Mouse (Mus musculus) intestine, embryonic 14.5 days (tissue): ENCODE data around the gene L1cam. TPM values are rescaled to one million over a fixed set of nuclear protein-coding genes. Genes with fewer than 3 reads are reported as not detected.

Experiments used
- ATAC-seq: fragments of 200-750 bp; cut with Nextera tagmentation; replicated peaks from 2 replicates; pipeline ENCODE4 v1.8.0; 2017; ENCODE audit warnings: low read depth, moderate number of reproducible peaks, moderate TSS enrichment, moderate library complexity; ENCODE audit not compliant: low FRiP score, low TSS enrichment
- DNase-seq: peaks from one replicate; pipeline ENCODE4 v3.0.0-alpha.2; 2018; ENCODE audit warnings: low spot score
- H3K27ac ChIP-seq: fragments of 300-500 bp; sonication (generic); 2 replicates; pipeline ENCODE4 v1.5.1; 2014; ENCODE audit warnings: low read depth, mild to moderate bottlenecking, control low read depth
- H3K27me3 ChIP-seq: fragments of 300-500 bp; sonication (generic); replicated peaks from 2 replicates; pipeline ENCODE4 v1.6.1; 2014; ENCODE audit warnings: low read length, control low read depth; ENCODE audit not compliant: control insufficient read depth, insufficient read depth
- H3K36me3 ChIP-seq: fragments of 300-500 bp; sonication (generic); 2 replicates; pipeline ENCODE4 v1.6.1; 2014; ENCODE audit warnings: low read length, control low read depth; ENCODE audit not compliant: control insufficient read depth, insufficient read depth
- H3K4me1 ChIP-seq: fragments of 300-500 bp; sonication (generic); replicated peaks from 2 replicates; pipeline ENCODE4 v1.6.1; 2014; ENCODE audit warnings: low read length, control low read depth, mixed read lengths; ENCODE audit not compliant: control insufficient read depth, insufficient read depth
- H3K4me2 ChIP-seq: fragments of 300-500 bp; sonication (generic); 2 replicates; pipeline ENCODE4 v1.6.1; 2014; ENCODE audit warnings: low read length
- H3K4me3 ChIP-seq: fragments of 300-500 bp; sonication (generic); 2 replicates; pipeline ENCODE4 v1.5.1; 2014; ENCODE audit warnings: low read depth, low read length, control low read depth, mixed read lengths
- H3K9ac ChIP-seq: fragments of 300-500 bp; sonication (generic); 2 replicates; pipeline ENCODE4 v1.6.1; 2014; ENCODE audit warnings: mild to moderate bottlenecking, low read length
- H3K9me3 ChIP-seq: fragments of 300-500 bp; sonication (generic); 2 replicates; pipeline ENCODE4 v1.6.1; 2016; ENCODE audit warnings: low read length, control low read depth; ENCODE audit not compliant: control insufficient read depth
- WGBS: fragments of 180-500 bp; shearing (Covaris S2); extraction: QIAGEN DNeasy Blood & Tissue Kit; methylation state at CpG from one replicate; pipeline ENCODE4 v1.1.7; 2014; 5-methylcytosine and 5-hydroxymethylcytosine counted together
- polyA plus RNA-seq: library from polyadenylated mRNA; unstranded; fragments of >200 nt; fragmentation: Nextera tagmentation; extraction: Ambion mirVana; gene quantifications from 2 replicates; pipeline ENCODE4 v1.2.1, GENCODE M21; 2014

L1cam gene
- polyA plus RNA-seq, 1 experiment from 2014 or later = 15.1 TPM

GRCm38 (mm10) chrX:73824185-73825151 lies 71.4 kb downstream of the L1cam start, which contains the start of gene Pdzd4:
Gene Pdzd4, minus strand, starts transcription at chrX:73824969.
- peak within 1 kb of the TSS; percentile 53 for H3K4me3 ChIP-seq
- H3K36me3 ChIP-seq = no peaks in the 10 kb centered on the region
- H3K4me1 ChIP-seq = no peaks in the 10 kb centered on the region
- H3K9ac ChIP-seq = peak within 1 kb of the TSS; percentile 52
- H3K9me3 ChIP-seq = no peaks in the 10 kb centered on the region
- peaks cover 28% of the 10 kb centered on the region for H3K27me3 ChIP-seq
- peak within 1 kb of the TSS; percentile 55 for H3K4me2 ChIP-seq
- peak within 1 kb of the TSS; percentile 22; the same call in 1 of the 2 replicates for H3K27ac ChIP-seq
- DNase-seq = peak; percentile 76
- WGBS = 17% methylated on average over 54 of the region's 84 CpGs
- peak; percentile 87 for ATAC-seq

- ATAC-seq (no peak), DNase-seq (no peak)
- Histone ChIP-seq H3K9me3 (no peaks in the 10 kb centered on the region), H3K27ac (no peak overlapping the region), H3K9ac (no peak overlapping the region), H3K4me1 (no peaks in the 10 kb centered on the region), H3K4me2 (peak overlapping the region; percentile 55), H3K36me3 (no peaks in the 10 kb centered on the region), H3K27me3 (peaks cover 28% of the 10 kb centered on the region), H3K4me3 (peak overlapping the region; percentile 53)
- WGBS = 13% methylated on average over 17 of the region's 17 CpGs
These were observed 72.2 kb downstream of the L1cam start for GRCm38 (mm10) chrX:73823747-73824146.

GRCm38 (mm10) chrX:73816596-73817314 lies 79.2 kb downstream of the L1cam start:
- Histone ChIP-seq H3K27ac (no peak overlapping the region), H3K36me3 (no peaks in the 10 kb centered on the region), H3K4me3 (no peak overlapping the region), H3K9me3 (no peaks in the 10 kb centered on the region), H3K4me2 (no peak overlapping the region), H3K27me3 (0 out of 2 replicates have a peak, but pooled peaks cover 1% of the 10 kb centered on the region), H3K4me1 (no peaks in the 10 kb centered on the region), H3K9ac (no peak overlapping the region)
- no peak for DNase-seq
- ATAC-seq = no peak
- 61% methylated on average over 3 of the region's 3 CpGs for WGBS

- ATAC-seq (peak; percentile 53; the same call in 1 of the 2 replicates), DNase-seq (peak; percentile 57)
- H3K27me3 ChIP-seq = no peaks in the 10 kb centered on the region
- H3K9me3 ChIP-seq = no peaks in the 10 kb centered on the region
- H3K4me3 ChIP-seq = peak overlapping the region; percentile 33
- H3K9ac ChIP-seq = peak overlapping the region; percentile 43
- WGBS = 12% methylated on average over 14 of the region's 14 CpGs
- H3K36me3 ChIP-seq = no peaks in the 10 kb centered on the region
- no peak overlapping the region for H3K27ac ChIP-seq
- peak overlapping the region; percentile 45 for H3K4me2 ChIP-seq
- H3K4me1 ChIP-seq = no peaks in the 10 kb centered on the region
These were observed 80.8 kb downstream of the L1cam start for GRCm38 (mm10) chrX:73815072-73815471.

- no peak overlapping the region for H3K4me2 ChIP-seq
- WGBS = 35% methylated on average over 1 of the region's 1 CpGs
- DNase-seq (no peak), ATAC-seq (no peak)
- no peaks in the 10 kb centered on the region for H3K4me1 ChIP-seq
- H3K9ac ChIP-seq = no peak overlapping the region
- no peak overlapping the region for H3K27ac ChIP-seq
- no peaks in the 10 kb centered on the region for H3K27me3 ChIP-seq
- H3K9me3 ChIP-seq = no peaks in the 10 kb centered on the region
- no peaks in the 10 kb centered on the region for H3K36me3 ChIP-seq
- H3K4me3 ChIP-seq = no peak overlapping the region
These were observed 90.1 kb downstream of the L1cam start for GRCm38 (mm10) chrX:73805814-73806213.

Other genes starting within 250 kb of the L1cam start
- gene Pnck, start 236.0 kb downstream of the L1cam start, polyA plus RNA-seq = 17.9 and 20.6 TPM in 2 replicates
- gene Slc6a8, start 223.0 kb downstream of the L1cam start, polyA plus RNA-seq = 9.1 and 10.8 TPM in 2 replicates
- 230 and 236 TPM in 2 replicates for gene Bcap31, start 179.9 kb downstream of the L1cam start, polyA plus RNA-seq
- 15.7 and 16.8 TPM in 2 replicates for gene Abcd1, start 179.5 kb downstream of the L1cam start, polyA plus RNA-seq
- 0.23 and 0.27 TPM in 2 replicates for gene Plxnb3, start 139.0 kb downstream of the L1cam start, polyA plus RNA-seq
- 1.7 and 1.8 TPM in 2 replicates for gene Srpk3, start 121.7 kb downstream of the L1cam start, polyA plus RNA-seq
- 241 and 248 TPM in 2 replicates for gene Idh3g, start 109.2 kb downstream of the L1cam start, polyA plus RNA-seq
- 229 and 263 TPM in 2 replicates for gene Ssr4, start 109.1 kb downstream of the L1cam start, polyA plus RNA-seq
- gene Pdzd4, start 71.1 kb downstream of the L1cam start, polyA plus RNA-seq = 1.1 and 1.2 TPM in 2 replicates
- gene Avpr2, start 4.0 kb downstream of the L1cam start, polyA plus RNA-seq = 0.12 TPM in 1 of 2 replicates, not detected in the other
- gene Arhgap4, start 25.8 kb upstream of the L1cam start, polyA plus RNA-seq = 4.1 and 4.3 TPM in 2 replicates
- 155 and 169 TPM in 2 replicates for gene Naa10, start 25.8 kb upstream of the L1cam start, polyA plus RNA-seq
- 59.3 and 63.8 TPM in 2 replicates for gene Renbp, start 34.7 kb upstream of the L1cam start, polyA plus RNA-seq
- 66.5 and 74.8 TPM in 2 replicates for gene Hcfc1, start 70.3 kb upstream of the L1cam start, polyA plus RNA-seq
- gene Irak1, start 127.8 kb upstream of the L1cam start, polyA plus RNA-seq = 50.8 and 55.8 TPM in 2 replicates
- gene Opn1mw, start 231.4 kb upstream of the L1cam start, polyA plus RNA-seq = not detected in 2 replicates
- gene Mecp2, start 239.3 kb upstream of the L1cam start, polyA plus RNA-seq = 10.5 and 11.2 TPM in 2 replicates